Mouse (Mus musculus): ENCODE data around the gene Fggy. TPM values are rescaled to one million over a fixed set of nuclear protein-coding genes. Genes with fewer than 3 reads are reported as not detected.

Fggy gene
- total and polyA plus RNA-seq, 3 experiments = not detected

DNA sequence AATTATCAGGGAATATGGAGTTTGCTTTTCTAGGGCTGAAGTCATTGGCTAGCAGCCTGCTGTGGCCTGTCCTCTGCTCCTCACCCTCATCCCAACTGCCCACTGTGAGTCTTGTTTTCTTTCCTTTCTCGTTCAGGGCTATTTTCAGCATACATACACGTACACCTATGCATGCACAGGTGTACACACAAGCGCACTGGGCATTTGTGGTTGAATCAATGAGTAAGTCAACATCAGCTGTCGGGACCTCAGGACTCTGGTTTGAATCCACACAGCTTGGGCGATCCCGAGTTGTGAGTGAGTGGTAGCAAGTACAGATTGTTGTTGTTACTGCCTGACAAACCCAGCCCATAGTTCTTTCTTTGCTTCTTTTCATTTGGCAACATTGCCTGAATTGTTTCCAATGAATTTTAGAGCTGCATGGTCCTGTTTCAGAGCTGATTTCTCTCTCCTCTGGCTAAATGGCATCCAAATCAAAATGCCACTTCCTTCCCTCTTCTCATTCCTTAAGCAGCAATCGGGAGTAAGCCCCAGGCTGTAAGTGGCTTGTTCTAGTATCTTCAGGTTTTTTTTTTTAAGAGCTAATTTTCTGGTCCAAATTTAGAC, 109.1 kb downstream of the Fggy start:
- no peak overlapping the region for H3K27ac ChIP-seq (ENCODE audit: control insufficient read depth, low read depth, low read length)
- no peaks in the 10 kb centered on the region for H3K9me3 ChIP-seq (replicated peaks; ENCODE audit: insufficient read depth, low read length)
- no peaks in the 10 kb centered on the region for H3K36me3 ChIP-seq (ENCODE audit: control insufficient read depth in 1 of 2, insufficient read depth in 2 of 2, low read length in 2 of 2)
- H3K4me3 ChIP-seq (ENCODE audit: control insufficient read depth in 1 of 2, insufficient read depth in 1 of 2, low read depth in 2 of 2, low read length in 2 of 2) = no peak overlapping the region
- H3K9ac ChIP-seq (ENCODE audit: control insufficient read depth, low read depth, low read length, poor library complexity, severe bottlenecking) = no peak overlapping the region
- no peaks in the 10 kb centered on the region for H3K27me3 ChIP-seq (ENCODE audit: control insufficient read depth in 1 of 2, insufficient read depth in 2 of 2, low read length in 2 of 2)
- no peak for DNase-seq (ENCODE audit: low read depth, low spot score)
- no peaks in the 10 kb centered on the region for H3K79me2 ChIP-seq (ENCODE audit: control insufficient read depth, insufficient read depth, low read length, poor library complexity)
- TF ChIP-seq JUND (IDR thresholded peaks at IDR 0.05; ENCODE audit: low read depth, low read length) = no peak
- no peak for TF ChIP-seq E2F4 (IDR thresholded peaks at IDR 0.05; ENCODE audit: borderline replicate concordance, low read depth, low read length)
- TF ChIP-seq USF1 (IDR thresholded peaks at IDR 0.05; ENCODE audit: low read depth, low read length) = no peak
- TF ChIP-seq MAFK (IDR thresholded peaks at IDR 0.05; ENCODE audit: borderline replicate concordance, low read depth, low read length) = no peak
- TF ChIP-seq RAD21 (IDR thresholded peaks at IDR 0.05; ENCODE audit: low read depth, low read length) = no peak
- no peak for TF ChIP-seq NRF1 (IDR thresholded peaks at IDR 0.05; ENCODE audit: insufficient read depth, low read depth, low read length, poor library complexity, severe bottlenecking)
- TF ChIP-seq KAT2A (conservative IDR thresholded peaks at IDR 0.05; ENCODE audit: low read depth, low read length) = no peak
- TF ChIP-seq TCF12 (IDR thresholded peaks at IDR 0.05; ENCODE audit: low read depth, low read length) = no peak
- TF ChIP-seq NELFE (IDR thresholded peaks at IDR 0.05; ENCODE audit: low read depth, low read length) = no peak
- no peak for TF ChIP-seq MYB (IDR thresholded peaks at IDR 0.05; ENCODE audit: low read depth, low read length)
- TF ChIP-seq ZMIZ1 (IDR thresholded peaks at IDR 0.05; ENCODE audit: low read depth, low read length) = no peak
- no peak for TF ChIP-seq ZC3H11A (IDR thresholded peaks at IDR 0.05; ENCODE audit: low read depth, low read length)
- H3K4me1 ChIP-seq (ENCODE audit: control insufficient read depth in 1 of 2, insufficient read depth in 2 of 2, low read length in 2 of 2) = no peaks in the 10 kb centered on the region

DNA sequence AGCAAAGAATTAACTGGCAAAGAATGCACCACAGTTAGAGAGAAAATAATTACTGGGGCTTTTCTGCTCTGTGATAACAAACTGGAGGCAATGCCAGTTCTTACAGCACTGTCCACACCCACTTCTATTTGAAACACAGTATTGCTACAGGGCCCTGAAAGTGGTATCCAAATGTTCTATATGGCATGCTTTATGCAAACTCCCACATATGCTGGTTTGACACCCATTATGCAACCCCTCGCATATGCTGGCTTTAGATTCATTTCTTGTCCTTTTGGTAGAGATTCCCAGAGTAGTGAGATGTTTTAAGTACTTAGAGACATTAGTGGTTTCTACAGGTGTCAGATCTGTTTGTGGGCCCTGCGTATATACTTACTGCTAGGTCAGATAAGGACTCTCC, 109.6 kb downstream of the Fggy start:
- Histone ChIP-seq H3K4me1 (ENCODE audit: control insufficient read depth in 1 of 2, insufficient read depth in 2 of 2, low read length in 2 of 2) (no peaks in the 10 kb centered on the region), H3K27me3 (ENCODE audit: control insufficient read depth in 1 of 2, insufficient read depth in 2 of 2, low read length in 2 of 2) (no peaks in the 10 kb centered on the region), H3K4me3 (ENCODE audit: control insufficient read depth in 1 of 2, insufficient read depth in 1 of 2, low read depth in 2 of 2, low read length in 2 of 2) (no peak overlapping the region), H3K27ac (ENCODE audit: control insufficient read depth, low read depth, low read length) (no peak overlapping the region), H3K9me3 (replicated peaks; ENCODE audit: insufficient read depth, low read length) (no peaks in the 10 kb centered on the region), H3K36me3 (ENCODE audit: control insufficient read depth in 1 of 2, insufficient read depth in 2 of 2, low read length in 2 of 2) (no peaks in the 10 kb centered on the region), H3K79me2 (ENCODE audit: control insufficient read depth, insufficient read depth, low read length, poor library complexity) (no peaks in the 10 kb centered on the region), H3K9ac (ENCODE audit: control insufficient read depth, low read depth, low read length, poor library complexity, severe bottlenecking) (no peak overlapping the region)
- TF ChIP-seq RAD21 (IDR thresholded peaks at IDR 0.05; ENCODE audit: low read depth, low read length) (no peak), USF1 (IDR thresholded peaks at IDR 0.05; ENCODE audit: low read depth, low read length) (no peak), HCFC1 (IDR thresholded peaks at IDR 0.05; ENCODE audit: low read depth, low read length) (no peak), CHD1 (IDR thresholded peaks at IDR 0.05; ENCODE audit: low read depth, low read length) (no peak), MEF2A (IDR thresholded peaks at IDR 0.05; ENCODE audit: extremely low read depth, insufficient replicate concordance, low read depth, low read length, poor library complexity, severe bottlenecking) (no peak), SMC3 (IDR thresholded peaks at IDR 0.05; ENCODE audit: low read depth, low read length) (no peak), ETS1 (IDR thresholded peaks at IDR 0.05; ENCODE audit: low read depth, low read length) (no peak), POLR2AphosphoS2 (IDR thresholded peaks at IDR 0.05; ENCODE audit: low read length) (no peak), KAT2A (conservative IDR thresholded peaks at IDR 0.05; ENCODE audit: low read depth, low read length) (no peak), MYC (IDR thresholded peaks at IDR 0.05; ENCODE audit: low read depth, low read length) (no peak)
- no peak for DNase-seq (ENCODE audit: low read depth, low spot score)
